Mouse (Mus musculus) gastrocnemius, postnatal 25 days (tissue): ENCODE data around the gene Tshz3. TPM values are rescaled to one million over a fixed set of nuclear protein-coding genes. Genes with fewer than 3 reads are reported as not detected.
A peak's percentile ranks its signal among the peaks of the same experiment; 100 is the strongest.

ENCODE experiments used
- DNase-seq: peaks from one replicate; pipeline ENCODE4 v3.0.0; 2022
- total RNA-seq, 2 experiments: library from RNA; stranded (reverse); gene quantifications; 1 replicate in 1 of 2; 2 replicates in 1 of 2; pipeline ENCODE4 v1.2.3; 2021

Gene Tshz3
- total RNA-seq, 2 experiments from 2014 or later = 2.7 to 3.4 TPM

- no peak for DNase-seq
These were observed 86.4 kb downstream of the Tshz3 start for GRCm38 (mm10) chr7:36784243-36784773.

- no peak for DNase-seq
These were observed 88.9 kb downstream of the Tshz3 start for GRCm38 (mm10) chr7:36786713-36787421.

GRCm38 (mm10) chr7:36796392-36797187 is 98.7 kb downstream of the Tshz3 start:
- peak; percentile 22 for DNase-seq
